Mouse (Mus musculus) bone marrow, adult 2 months (tissue): Measurements from ENCODE around the gene Poc1a.

ENCODE experiments used
- CTCF ChIP-seq: fragments of 200-500 bp; IDR thresholded peaks from 2 replicates; pipeline ENCODE4 v1.5.1; 2011; ENCODE audit warnings: low read length, control low read depth; ENCODE audit not compliant: control insufficient read depth, insufficient read depth
- POLR2A ChIP-seq: fragments of 200-500 bp; IDR thresholded peaks from 2 replicates; pipeline ENCODE4 v1.6.1; 2011; ENCODE audit warnings: low read depth, mild to moderate bottlenecking, control low read depth, low read length, borderline replicate concordance; ENCODE audit not compliant: control insufficient read depth

- TF ChIP-seq CTCF (no peak), POLR2A (no peak)
These were observed 18.8 kb upstream of the Poc1a start for GRCm38 (mm10) chr9:106262075-106262474.
